Mouse (Mus musculus): ENCODE results near the gene Shroom3.

Gene Shroom3

GRCm38 (mm10) chr5:92933599-92934217, 250.5 kb downstream of the Shroom3 start:
- no peak for DNase-seq (ENCODE audit: low spot score in 2 of 2)

GRCm38 (mm10) chr5:92934269-92934939, 251.2 kb downstream of the Shroom3 start:
- no peak for DNase-seq (ENCODE audit: low spot score in 2 of 2)

- DNase-seq (ENCODE audit: low spot score in 2 of 2), result no peak
These were observed 252.6 kb downstream of the Shroom3 start for GRCm38 (mm10) chr5:92935883-92936282.

- no peak for DNase-seq (ENCODE audit: low spot score in 2 of 2)
These were observed 254.5 kb downstream of the Shroom3 start for GRCm38 (mm10) chr5:92937701-92938100.

- DNase-seq (ENCODE audit: low spot score in 2 of 2), result no peak
These were observed 256.2 kb downstream of the Shroom3 start for GRCm38 (mm10) chr5:92939246-92939995.

- no peak for DNase-seq (ENCODE audit: low spot score in 2 of 2)
These were observed 258.9 kb downstream of the Shroom3 start for GRCm38 (mm10) chr5:92942166-92942565.

- DNase-seq (ENCODE audit: low spot score in 2 of 2), result no peak
These were observed 259.3 kb downstream of the Shroom3 start for GRCm38 (mm10) chr5:92942577-92942976.

GRCm38 (mm10) chr5:92944867-92945266, 261.6 kb downstream of the Shroom3 start:
- no peak for DNase-seq (ENCODE audit: low spot score in 2 of 2)

GRCm38 (mm10) chr5:92948972-92949745, 265.9 kb downstream of the Shroom3 start:
- DNase-seq (ENCODE audit: low spot score in 2 of 2), result no peak

- DNase-seq (ENCODE audit: low spot score in 2 of 2), result no peak
These were observed 267.3 kb downstream of the Shroom3 start for GRCm38 (mm10) chr5:92950583-92950982.

GRCm38 (mm10) chr5:92951079-92951478, 267.8 kb downstream of the Shroom3 start:
- no peak for DNase-seq (ENCODE audit: low spot score in 2 of 2)

- peak in 1 of 2 experiments; percentile 58 for DNase-seq (ENCODE audit: low spot score in 2 of 2)
These were observed 270.6 kb downstream of the Shroom3 start for GRCm38 (mm10) chr5:92953865-92954264.

GRCm38 (mm10) chr5:92954323-92954722, 271.1 kb downstream of the Shroom3 start:
- peak; percentile 91 to 92 for DNase-seq (ENCODE audit: low spot score in 2 of 2)

- DNase-seq (ENCODE audit: low spot score in 2 of 2), result no peak
These were observed 271.7 kb downstream of the Shroom3 start for GRCm38 (mm10) chr5:92954827-92955475.

GRCm38 (mm10) chr5:92959287-92959686, 276.1 kb downstream of the Shroom3 start:
- DNase-seq (ENCODE audit: low spot score in 2 of 2), result peak in 1 of 2 experiments; percentile 18

- peak in 1 of 2 experiments; percentile 23 for DNase-seq (ENCODE audit: low spot score in 2 of 2)
These were observed 276.5 kb downstream of the Shroom3 start for GRCm38 (mm10) chr5:92959708-92960107.

GRCm38 (mm10) chr5:92961353-92961752, 278.1 kb downstream of the Shroom3 start:
- DNase-seq (ENCODE audit: low spot score in 2 of 2), result no peak

- DNase-seq (ENCODE audit: low spot score in 2 of 2), result no peak
These were observed 278.6 kb downstream of the Shroom3 start for GRCm38 (mm10) chr5:92961770-92962231.

- DNase-seq (ENCODE audit: low spot score in 2 of 2), result no peak
These were observed 281.5 kb downstream of the Shroom3 start for GRCm38 (mm10) chr5:92964691-92965090.

GRCm38 (mm10) chr5:92967143-92967542, 283.9 kb downstream of the Shroom3 start:
- no peak for DNase-seq (ENCODE audit: low spot score in 2 of 2)

- no peak for DNase-seq (ENCODE audit: low spot score in 2 of 2)
These were observed 284.7 kb downstream of the Shroom3 start for GRCm38 (mm10) chr5:92967906-92968305.

Measured in right cerebral cortex, postnatal 10 days (tissue).